Mouse (Mus musculus) forebrain, embryonic 14.5 days (tissue): ENCODE data around the gene Spata9. TPM values are rescaled to one million over a fixed set of nuclear protein-coding genes. Genes with fewer than 3 reads are reported as not detected.

ENCODE experiments used
- ATAC-seq: fragments of 200-750 bp; cut with Nextera tagmentation; 2 replicates; pipeline ENCODE4 v1.8.0; 2017; ENCODE audit warnings: mild to moderate bottlenecking, moderate library complexity
- DNase-seq: peaks from one replicate; pipeline ENCODE4 v3.0.0-alpha.2; 2015; ENCODE audit warnings: low spot score
- H3K27ac ChIP-seq: fragments of 300-500 bp; sonication (generic); 2 replicates; pipeline ENCODE4 v1.5.1; 2014; ENCODE audit warnings: low read depth, mild to moderate bottlenecking, control low read depth, low read length, moderate library complexity
- H3K27me3 ChIP-seq: fragments of 300-500 bp; sonication (generic); replicated peaks from 2 replicates; pipeline ENCODE4 v1.6.1; 2014; ENCODE audit warnings: low read length, control low read depth, mixed read lengths; ENCODE audit not compliant: control insufficient read depth, insufficient read depth
- H3K36me3 ChIP-seq: fragments of 300-500 bp; sonication (generic); 2 replicates; pipeline ENCODE4 v1.6.1; 2014; ENCODE audit warnings: low read length, control low read depth; ENCODE audit not compliant: control insufficient read depth, insufficient read depth
- H3K4me1 ChIP-seq: fragments of 300-500 bp; sonication (generic); 2 replicates; pipeline ENCODE4 v1.6.1; 2014; ENCODE audit warnings: antibody characterized with exemption, low read length, control low read depth; ENCODE audit not compliant: control insufficient read depth, insufficient read depth
- H3K4me2 ChIP-seq: fragments of 300-500 bp; sonication (generic); 2 replicates; pipeline ENCODE4 v1.6.1; 2014; ENCODE audit warnings: mild to moderate bottlenecking, control low read depth, low read length
- H3K4me3 ChIP-seq: fragments of 300-500 bp; sonication (generic); 2 replicates; pipeline ENCODE4 v1.5.1; 2014; ENCODE audit warnings: low read depth, low read length, control low read depth
- H3K9ac ChIP-seq: fragments of 300-500 bp; sonication (generic); 2 replicates; pipeline ENCODE4 v1.6.1; 2014; ENCODE audit warnings: mild to moderate bottlenecking, low read length, control low read depth, moderate library complexity
- H3K9me3 ChIP-seq: fragments of 300-500 bp; sonication (generic); replicated peaks from 2 replicates; pipeline ENCODE4 v1.6.1; 2016; ENCODE audit warnings: low read length, control low read depth, mixed read lengths; ENCODE audit not compliant: control insufficient read depth
- WGBS: fragments of 180-500 bp; shearing (Covaris S2); extraction: QIAGEN DNeasy Blood & Tissue Kit; methylation state at CpG from one replicate; pipeline ENCODE4 v1.1.7; 2014; 5-methylcytosine and 5-hydroxymethylcytosine counted together
- polyA plus RNA-seq: library from polyadenylated mRNA; unstranded; fragments of >200 nt; fragmentation: Nextera tagmentation; extraction: Ambion mirVana; gene quantifications from 2 replicates; pipeline ENCODE4 v1.2.1, GENCODE M21; 2014

Spata9 gene
- polyA plus RNA-seq, 1 experiment from 2014 or later = 2.2 TPM

- H3K4me3 ChIP-seq = peak within 1 kb of the TSS; percentile 59
- WGBS = under 1% methylated on average over 50 of the region's 50 CpGs
- H3K36me3 ChIP-seq = no peaks in the 10 kb centered on the region
- H3K4me2 ChIP-seq = peak within 1 kb of the TSS; percentile 78
- peaks cover 6% of the 10 kb centered on the region; the same call in 1 of the 2 replicates for H3K4me1 ChIP-seq
- no peaks in the 10 kb centered on the region for H3K9me3 ChIP-seq
- no peaks in the 10 kb centered on the region for H3K27me3 ChIP-seq
- ATAC-seq (peak; percentile 100), DNase-seq (peak; percentile 99)
- peak within 1 kb of the TSS; percentile 89 for H3K27ac ChIP-seq
- H3K9ac ChIP-seq = peak within 1 kb of the TSS; percentile 94
Measured at GRCm38 (mm10) chr13:76017974-76018843, 51.3 kb downstream of the Spata9 start, which contains the start of gene Rfesd. Rfesd (minus strand) TSS chr13:76018719.

GRCm38 (mm10) chr13:76018844-76019400 lies 52.0 kb downstream of the Spata9 start:
- WGBS = 41% methylated on average over 5 of the region's 5 CpGs
- Histone ChIP-seq H3K36me3 (no peaks in the 10 kb centered on the region), H3K4me3 (peak overlapping the region; percentile 59), H3K9me3 (no peaks in the 10 kb centered on the region), H3K4me2 (peak overlapping the region; percentile 78), H3K9ac (peak overlapping the region; percentile 10; the same call in 1 of the 2 replicates), H3K4me1 (peaks cover 6% of the 10 kb centered on the region; the same call in 1 of the 2 replicates), H3K27me3 (no peaks in the 10 kb centered on the region), H3K27ac (no peak overlapping the region)
- DNase-seq (no peak), ATAC-seq (peak; percentile 61)

- Histone ChIP-seq H3K9ac (no peak overlapping the region), H3K9me3 (no peaks in the 10 kb centered on the region), H3K36me3 (no peaks in the 10 kb centered on the region), H3K4me1 (peaks cover 6% of the 10 kb centered on the region; the same call in 1 of the 2 replicates), H3K27me3 (no peaks in the 10 kb centered on the region), H3K27ac (no peak overlapping the region), H3K4me3 (no peak overlapping the region), H3K4me2 (no peak overlapping the region)
- no peak for ATAC-seq
- DNase-seq = peak; percentile 42
- 89% methylated on average over 2 of the region's 2 CpGs for WGBS
Measured at GRCm38 (mm10) chr13:76021782-76022181, 54.8 kb downstream of the Spata9 start.

- no peak overlapping the region for H3K4me3 ChIP-seq
- no peaks in the 10 kb centered on the region for H3K27me3 ChIP-seq
- ATAC-seq = no peak
- H3K9me3 ChIP-seq = no peaks in the 10 kb centered on the region
- no peak for DNase-seq
- H3K4me1 ChIP-seq = no peaks in the 10 kb centered on the region
- no peak overlapping the region for H3K4me2 ChIP-seq
- H3K9ac ChIP-seq = no peak overlapping the region
- no peaks in the 10 kb centered on the region for H3K36me3 ChIP-seq
- WGBS = 81% methylated on average over 3 of the region's 3 CpGs
- no peak overlapping the region for H3K27ac ChIP-seq
Measured at GRCm38 (mm10) chr13:76024588-76024987, 57.6 kb downstream of the Spata9 start.

GRCm38 (mm10) chr13:76042455-76042854 lies 75.5 kb downstream of the Spata9 start:
- no peaks in the 10 kb centered on the region for H3K27me3 ChIP-seq
- no peak overlapping the region for H3K27ac ChIP-seq
- WGBS = 71% methylated on average over 1 of the region's 1 CpGs

GRCm38 (mm10) chr13:76044971-76045370 lies 78.0 kb downstream of the Spata9 start:
- H3K4me2 ChIP-seq = no peak overlapping the region
- ATAC-seq (no peak), DNase-seq (no peak)
- H3K9ac ChIP-seq = no peak overlapping the region
- H3K4me1 ChIP-seq = no peaks in the 10 kb centered on the region
- H3K27ac ChIP-seq = no peak overlapping the region
- H3K27me3 ChIP-seq = no peaks in the 10 kb centered on the region
- no peak overlapping the region for H3K4me3 ChIP-seq
- no peaks in the 10 kb centered on the region for H3K9me3 ChIP-seq
- H3K36me3 ChIP-seq = no peaks in the 10 kb centered on the region

More at GRCm38 (mm10) chr13:76042455-76042854, 75.5 kb downstream of the Spata9 start:
- ATAC-seq (no peak), DNase-seq (no peak)
- Histone ChIP-seq H3K4me2 (no peak overlapping the region), H3K4me1 (no peaks in the 10 kb centered on the region), H3K9me3 (no peaks in the 10 kb centered on the region), H3K36me3 (no peaks in the 10 kb centered on the region), H3K9ac (no peak overlapping the region), H3K4me3 (no peak overlapping the region)

Other genes starting within 250 kb of the Spata9 start
- 37.3 and 37.7 TPM in 2 replicates for gene Glrx, start 127.3 kb upstream of the Spata9 start, polyA plus RNA-seq
- 38.3 and 40.2 TPM in 2 replicates for gene Rhobtb3, start 23.2 kb upstream of the Spata9 start, polyA plus RNA-seq
- gene Rfesd, start 51.6 kb downstream of the Spata9 start, polyA plus RNA-seq = 18.7 and 27.9 TPM in 2 replicates
- gene Gpr150, start 89.8 kb downstream of the Spata9 start, polyA plus RNA-seq = 0.83 and 1.2 TPM in 2 replicates
- gene Arsk, start 131.5 kb downstream of the Spata9 start, polyA plus RNA-seq = 4.6 and 6.0 TPM in 2 replicates
- 11.9 and 15.7 TPM in 2 replicates for gene Ttc37, start 131.6 kb downstream of the Spata9 start, polyA plus RNA-seq